Mouse (Mus musculus): ENCODE results near the gene Tmem233.

DNA sequence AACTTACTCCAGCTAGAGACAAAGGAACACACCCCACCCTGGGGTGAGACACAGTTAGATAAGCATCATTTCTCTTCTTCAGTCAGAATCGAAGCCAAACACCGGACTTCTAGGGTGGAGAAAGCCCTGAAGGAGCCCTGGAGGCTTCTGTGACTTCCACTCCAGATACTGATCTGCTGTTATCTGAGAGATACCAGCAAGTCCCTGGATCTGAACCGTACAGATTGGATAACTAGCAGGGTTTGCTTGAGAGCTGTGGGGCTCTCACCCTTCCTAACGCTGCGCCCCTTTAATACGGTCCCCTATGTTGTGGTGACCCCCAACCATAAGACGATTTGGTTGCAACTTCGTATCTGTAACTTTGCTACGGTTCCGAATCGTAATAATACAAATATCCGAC lies 60.9 kb downstream of the Tmem233 start:
- TF ChIP-seq CTCF (IDR thresholded peaks at IDR 0.05; ENCODE audit: control insufficient read depth, insufficient read depth, insufficient replicate concordance, low read depth, low read length) (no peak), POLR2A (IDR thresholded peaks at IDR 0.05; ENCODE audit: control insufficient read depth, low read depth, low read length) (no peak)
